Comparison of ENCODE assay signal across 11 mouse cellular contexts in the genomic region with DNA sequence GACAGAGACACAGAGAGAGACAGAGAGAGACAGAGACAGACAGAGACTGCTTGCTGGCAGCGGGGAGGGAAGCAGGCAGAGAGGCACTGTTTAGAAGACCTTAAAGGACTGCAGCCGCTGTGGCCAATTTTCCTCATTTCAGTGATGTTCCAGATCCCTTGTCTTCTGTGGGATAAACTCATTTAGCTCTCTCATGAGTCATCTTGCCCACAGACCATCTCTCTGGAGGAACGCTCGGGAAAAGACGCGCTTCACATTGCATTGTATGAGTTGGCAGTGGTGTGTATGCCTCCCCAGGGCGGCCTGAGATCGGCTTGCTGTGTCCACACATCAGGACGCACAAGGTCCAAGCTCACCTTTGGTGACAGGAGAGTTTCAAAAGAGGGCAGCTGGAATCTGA.
"Had no signal": no experiment of that assay in that cellular context is flagged by ENCODE, and none has a peak within 500 bp of the region (broad histone marks: within the 10 kb centered on the region; RNA-seq: fewer than 3 reads in every experiment).

No protein-coding gene starts in this region.

- H3K27me3 ChIP-seq: limb, embryonic 13.5 days; midbrain, embryonic 13.5 days; neural tube, embryonic 15.5 days had no signal

- H3K4me3 ChIP-seq: limb, embryonic 13.5 days; midbrain, embryonic 13.5 days; neural tube, embryonic 15.5 days had no signal

- H3K36me3 ChIP-seq: limb, embryonic 13.5 days; midbrain, embryonic 13.5 days; neural tube, embryonic 15.5 days had no signal

- DNase-seq: kidney, adult 8-10 months; kidney, postnatal 36 days; left cerebral cortex, postnatal 4 days; lung, adult 18-20 months; thymus, postnatal 14 days had no signal

- ATAC-seq: intestine, postnatal 0 days; midbrain, embryonic 13.5 days had no signal

- H3K27ac ChIP-seq: kidney, postnatal 0 days; limb, embryonic 13.5 days; liver, embryonic 14.5 days; midbrain, embryonic 13.5 days; neural tube, embryonic 15.5 days had no signal

- H3K9ac ChIP-seq: limb, embryonic 13.5 days; liver, embryonic 14.5 days; midbrain, embryonic 13.5 days; neural tube, embryonic 15.5 days had no signal

- H3K4me2 ChIP-seq: limb, embryonic 13.5 days; midbrain, embryonic 13.5 days; neural tube, embryonic 15.5 days had no signal

- H3K9me3 ChIP-seq: limb, embryonic 13.5 days; midbrain, embryonic 13.5 days; neural tube, embryonic 15.5 days had no signal
